Mouse (Mus musculus) olfactory bulb, adult 2 months (tissue): ENCODE measurements around the gene Scgb2b17. TPM values are rescaled to one million over a fixed set of nuclear protein-coding genes. Genes with fewer than 3 reads are reported as not detected.
"Not testable (repeated sequence)": the region's sequence is repeated elsewhere in the genome, so short reads cannot be mapped to it uniquely, and the experiment has no call there.

Experiments
- H3K27ac ChIP-seq: fragments of 200-500 bp; 2 replicates; pipeline ENCODE4 v1.5.1; 2012; ENCODE audit warnings: low read depth, low read length; ENCODE audit not compliant: insufficient read depth
- H3K4me1 ChIP-seq: fragments of 200-500 bp; 2 replicates; pipeline ENCODE4 v1.6.1; 2012; ENCODE audit warnings: low read length; ENCODE audit not compliant: control insufficient read depth, insufficient read depth
- H3K4me3 ChIP-seq: fragments of 200-500 bp; 2 replicates; pipeline ENCODE4 v1.5.1; 2012; ENCODE audit warnings: mild to moderate bottlenecking, low read depth, low read length, moderate library complexity; ENCODE audit not compliant: insufficient read depth
- polyA plus RNA-seq: library from polyadenylated mRNA; stranded (reverse); fragments of >200 nt; gene quantifications from 2 replicates; pipeline ENCODE4 v1.2.4, GENCODE M21; 2012; ENCODE audit warnings: low replicate concordance; ENCODE audit not compliant: missing spikeins, insufficient read depth, insufficient read length

Gene Scgb2b17
- polyA plus RNA-seq = not detected in 2 replicates

- not testable (repeated sequence) for H3K27ac ChIP-seq, H3K4me3 ChIP-seq
Measured at GRCm38 (mm10) chr7:33056461-33056860, at the start of gene Scgb2b17. Scgb2b17 (minus strand) TSS chr7:33056561.

DNA sequence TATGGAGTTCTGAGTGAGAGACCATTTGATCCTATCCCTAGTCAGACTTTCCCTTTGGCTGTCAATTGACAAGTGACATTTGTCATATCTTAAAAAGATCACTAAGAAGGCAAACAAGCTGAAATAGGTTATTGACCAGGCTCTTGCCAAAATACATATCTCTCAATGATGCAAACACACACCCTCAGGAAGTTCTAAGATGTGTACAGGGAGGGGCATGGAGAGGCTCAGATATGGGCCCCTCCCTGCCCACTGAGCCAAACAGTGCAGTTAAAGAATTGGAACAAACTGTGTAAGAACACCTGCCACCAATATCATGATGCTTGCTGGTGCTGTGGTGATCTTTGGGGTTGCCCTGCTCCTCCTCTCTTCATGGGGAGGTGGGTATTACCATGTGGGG lies 6.8 kb upstream of the Scgb2b17 start, which contains the start of gene Scgb1b17:
Gene Scgb1b17 (plus strand): TSS at position 301 of the 400 bp plus-strand sequence.
- not testable (repeated sequence) for H3K27ac ChIP-seq, H3K4me1 ChIP-seq, H3K4me3 ChIP-seq

More at GRCm38 (mm10) chr7:33056461-33056860, at the start of gene Scgb2b17:
- not testable (repeated sequence) for H3K4me1 ChIP-seq

Other genes with a start within 250 kb of the Scgb2b17 start
- not detected in 2 replicates for gene Scgb2b15, start 226.9 kb downstream of the Scgb2b17 start, polyA plus RNA-seq
- gene Scgb1b15, start 220.0 kb downstream of the Scgb2b17 start, polyA plus RNA-seq = not detected in 2 replicates
- gene Scgb1b17, start 6.9 kb upstream of the Scgb2b17 start, polyA plus RNA-seq = not detected in 2 replicates
- not detected in 2 replicates for gene Scgb2b18, start 117.3 kb upstream of the Scgb2b17 start, polyA plus RNA-seq
- gene Scgb1b18, start 129.0 kb upstream of the Scgb2b17 start, polyA plus RNA-seq = not detected in 2 replicates
- not detected in 2 replicates for gene Scgb2b19, start 223.8 kb upstream of the Scgb2b17 start, polyA plus RNA-seq
- gene Scgb1b19, start 230.7 kb upstream of the Scgb2b17 start, polyA plus RNA-seq = not detected in 2 replicates